Mouse (Mus musculus): ENCODE measurements around the gene Olfr167.
"Not testable (repeated sequence)": the region's sequence is repeated elsewhere in the genome, so short reads cannot be mapped to it uniquely, and the experiment has no call there.

Gene Olfr167

GRCm38 (mm10) chr16:19522166-19522565 lies at the start of gene Olfr167:
Gene Olfr167 (minus strand): TSS chr16:19522266.
- no peak for DNase-seq

DNA sequence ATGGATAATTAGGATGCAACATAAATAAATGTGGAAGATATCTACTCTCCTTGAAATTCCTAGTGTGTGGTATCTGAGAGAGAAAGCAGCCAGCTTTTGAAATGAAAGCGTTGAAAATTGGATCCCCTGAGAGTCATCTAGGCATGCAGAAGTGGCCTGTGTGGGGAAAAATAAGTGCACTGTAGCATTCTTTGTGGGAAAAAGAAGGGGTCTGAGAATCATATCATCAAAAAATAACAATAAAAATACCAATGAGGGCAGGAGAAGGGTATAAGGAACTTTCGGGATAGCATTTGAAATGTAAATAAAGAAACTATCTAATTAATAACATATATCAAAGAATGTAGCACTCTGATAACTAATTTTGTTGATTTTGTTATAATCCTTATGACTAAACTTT lies 49.6 kb upstream of the Olfr167 start, which contains the start of gene Olfr169:
Olfr169 (minus strand) TSS at position 101 of the 400 bp plus-strand sequence.
- DNase-seq: not testable (repeated sequence)

DNA sequence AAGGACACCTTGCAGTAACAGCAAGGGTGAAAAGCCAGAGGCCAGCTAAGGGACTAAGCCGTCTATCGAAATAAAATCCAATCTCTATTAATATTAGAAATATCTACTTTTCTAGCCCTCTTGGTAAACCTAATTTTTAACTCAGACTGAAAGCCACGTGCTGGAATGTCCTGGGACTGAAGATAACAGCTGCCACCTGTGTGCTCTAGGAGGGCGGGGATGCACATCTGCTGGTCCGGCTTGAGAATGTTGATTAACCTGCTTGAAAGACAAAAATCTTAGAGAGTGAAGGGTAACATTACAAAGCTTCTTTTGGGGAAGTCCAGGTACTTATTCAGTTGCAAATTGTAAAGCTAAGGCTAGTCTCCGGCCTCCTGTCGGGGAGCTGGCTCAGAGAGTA lies 31.4 kb upstream of the Olfr167 start:
- not testable (repeated sequence) for DNase-seq

- not testable (repeated sequence) for DNase-seq
Observed at GRCm38 (mm10) chr16:19552246-19552645, 30.2 kb upstream of the Olfr167 start.

- no peak for DNase-seq
Observed at GRCm38 (mm10) chr16:19535455-19535854, 13.4 kb upstream of the Olfr167 start, which contains the start of gene Olfr168. Gene Olfr168 (minus strand): TSS chr16:19535555.

GRCm38 (mm10) chr16:19483394-19483793 lies 38.7 kb downstream of the Olfr167 start, which contains the start of gene Olfr166:
Gene Olfr166 (plus strand): TSS chr16:19483694.
- DNase-seq: no peak

DNA sequence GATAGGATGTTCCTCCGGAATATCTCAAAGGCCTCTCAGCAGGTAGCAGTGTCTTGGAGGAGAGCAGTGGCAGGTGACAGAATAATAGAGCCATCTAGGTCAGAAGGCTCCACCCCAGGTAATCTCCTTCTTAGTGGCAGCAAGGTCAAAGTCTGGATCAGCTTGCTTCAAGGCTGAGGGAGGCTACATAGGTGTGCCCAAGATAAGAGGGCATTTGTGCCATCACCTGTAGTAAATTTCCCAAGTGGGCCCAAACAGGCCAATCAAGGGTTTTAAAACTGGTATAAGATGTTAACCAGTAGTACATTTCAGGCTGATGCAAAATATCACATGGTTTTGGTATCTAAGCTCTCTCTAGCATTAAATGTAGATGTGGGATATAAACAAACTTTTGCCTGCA lies 57.7 kb downstream of the Olfr167 start:
- DNase-seq: no peak

All from right cerebral cortex, postnatal 25 days (tissue).